Mouse (Mus musculus): ENCODE measurements at regions not wholly inside any gene's neighbourhood (a gene's known extent, or its start where the extent isn't known, plus 50 kb on each side); places are given as distances from the start of the nearest gene placed in this dataset.

- DNase-seq (ENCODE audit: low spot score), result no peak
Observed at GRCm38 (mm10) chr6:93026068-93027022, 83.1 kb upstream of the Adamts9 start.

- no peak for DNase-seq (ENCODE audit: low spot score)
Observed at GRCm38 (mm10) chr6:93014534-93014933, 71.2 kb upstream of the Adamts9 start.

DNA sequence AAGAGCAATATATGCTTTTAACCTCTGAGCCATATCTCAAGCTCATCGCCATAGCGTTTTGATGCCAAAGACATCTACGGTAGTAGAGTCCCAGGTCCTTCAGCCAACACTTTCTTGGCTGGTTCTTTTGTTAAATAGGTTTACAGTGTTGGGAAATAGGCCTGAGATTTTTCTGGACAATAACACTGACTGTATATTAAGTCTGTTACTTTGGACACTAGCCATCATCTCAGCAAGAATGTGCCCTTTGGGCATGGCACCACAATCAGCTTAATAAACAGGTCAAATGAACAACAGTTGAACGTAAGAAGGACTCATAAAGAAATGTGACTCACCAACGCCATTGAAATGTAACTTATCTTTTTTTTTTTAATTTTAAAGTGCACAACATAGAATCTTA, 68.6 kb upstream of the Adamts9 start:
- DNase-seq (ENCODE audit: low spot score), result no peak

DNA sequence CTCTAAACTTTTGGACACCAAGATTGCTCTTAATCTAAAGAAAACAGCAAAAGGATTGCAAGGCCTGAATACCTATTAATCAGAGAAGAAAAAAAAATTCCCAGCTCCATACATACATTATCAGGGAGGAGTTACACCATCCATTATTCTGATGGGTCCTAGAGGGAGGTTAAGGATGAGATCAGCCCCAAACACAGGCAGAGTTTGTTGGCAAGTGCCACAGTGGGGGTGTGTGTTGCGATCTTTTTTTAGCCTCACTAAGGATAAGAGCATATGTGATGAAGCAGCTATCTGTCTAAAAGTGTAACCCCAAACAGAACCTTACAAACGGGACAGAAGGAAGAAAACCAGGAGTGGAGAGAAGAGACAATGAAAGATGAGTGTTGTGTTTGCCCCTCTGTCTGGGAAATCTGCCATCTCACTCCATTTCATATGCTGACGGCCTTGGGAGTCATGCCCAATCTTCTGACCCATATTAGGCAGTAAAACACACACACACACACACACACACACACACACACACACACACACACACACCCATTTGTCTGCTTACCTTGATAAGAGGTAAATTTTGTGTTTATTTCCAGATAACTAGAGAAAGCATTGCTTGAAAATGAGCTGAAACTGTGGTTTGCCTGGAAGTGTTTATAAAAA, 61.4 kb upstream of the Adamts9 start:
- no peak for DNase-seq (ENCODE audit: low spot score)

GRCm38 (mm10) chr6:93003812-93004211, 60.5 kb upstream of the Adamts9 start:
- DNase-seq (ENCODE audit: low spot score), result no peak

- DNase-seq (ENCODE audit: low spot score), result no peak
Observed at GRCm38 (mm10) chr6:92993647-92994046, 50.4 kb upstream of the Adamts9 start.

All from urinary bladder, postnatal 10 days (tissue).